Mouse (Mus musculus): ENCODE measurements around the gene Bves.
"Not testable (repeated sequence)": the region's sequence is repeated elsewhere in the genome, so short reads cannot be mapped to it uniquely, and the experiment has no call there.

Gene Bves

DNA sequence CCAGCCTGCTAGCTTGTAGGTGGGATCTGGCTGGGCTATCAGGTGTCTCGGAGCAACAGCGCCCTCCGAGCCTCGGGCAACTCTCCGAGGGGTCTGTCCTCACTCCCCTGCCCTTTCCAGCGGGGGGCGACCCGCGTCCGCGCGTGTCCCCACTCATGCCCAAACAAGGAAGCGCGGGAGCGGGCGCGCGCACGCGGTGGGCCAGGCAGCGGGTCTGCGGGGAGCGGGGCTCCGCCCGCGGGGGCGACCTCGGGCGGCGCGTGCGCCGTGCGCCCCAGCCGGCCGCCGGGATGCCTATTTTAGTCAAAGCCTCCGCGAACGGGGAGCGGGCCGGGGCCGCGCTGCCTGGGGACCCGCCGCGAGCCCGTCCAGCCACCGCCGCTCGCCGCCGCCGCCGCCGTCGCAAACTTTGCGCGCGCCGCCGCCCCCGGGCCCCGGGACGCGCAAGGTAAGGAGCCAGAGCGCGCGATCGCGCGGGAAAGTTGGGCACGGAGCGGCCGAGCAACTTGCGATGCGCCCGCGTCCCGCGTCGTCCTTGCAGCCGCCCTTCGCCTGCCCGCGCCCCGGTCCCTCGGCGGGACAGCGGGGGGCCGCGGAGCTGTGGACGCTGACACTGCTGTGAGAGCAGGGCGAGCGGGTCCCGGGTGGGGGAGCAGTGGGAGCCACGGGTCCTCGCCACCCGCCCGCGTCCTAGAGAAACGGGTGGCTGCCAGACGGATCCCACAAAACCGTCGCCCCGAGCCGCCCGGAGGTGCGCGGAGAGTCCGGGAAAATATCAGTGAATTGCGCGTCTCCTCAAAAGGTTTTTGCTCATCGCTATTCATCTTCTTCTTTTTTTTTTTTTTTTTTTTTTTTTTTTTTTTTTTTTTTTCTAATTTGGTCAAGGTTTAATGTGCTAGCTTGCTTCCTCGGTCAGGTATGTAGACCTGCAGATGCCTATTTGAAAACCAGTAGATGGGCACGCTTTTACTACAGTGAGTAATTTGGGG is at the start of gene Bves:
Gene Bves (plus strand): TSS at position 339 of the 989 bp plus-strand sequence.
- peak; percentile 45 for DNase-seq (ENCODE audit: low spot score)

DNA sequence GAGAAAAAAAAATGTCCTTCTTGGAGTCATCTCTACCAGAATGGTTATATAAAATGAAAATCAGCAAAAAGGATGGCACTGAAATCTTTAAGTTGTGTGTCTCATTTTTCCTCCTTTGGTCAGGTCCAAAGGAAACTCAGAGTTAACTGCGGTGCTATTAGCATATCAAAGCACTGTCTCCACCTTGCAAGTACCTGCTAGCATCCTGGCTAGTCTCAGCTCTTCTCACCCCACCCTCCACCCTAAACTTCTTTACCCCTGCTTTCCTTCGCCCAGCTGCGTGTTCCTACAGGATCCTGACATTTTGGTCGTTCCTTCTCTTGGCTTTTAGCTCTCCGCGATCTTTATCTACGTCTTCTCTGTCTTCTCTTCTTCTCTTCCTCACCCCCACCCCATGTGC is 47.2 kb upstream of the Bves start:
- no peak for DNase-seq (ENCODE audit: low spot score)

DNA sequence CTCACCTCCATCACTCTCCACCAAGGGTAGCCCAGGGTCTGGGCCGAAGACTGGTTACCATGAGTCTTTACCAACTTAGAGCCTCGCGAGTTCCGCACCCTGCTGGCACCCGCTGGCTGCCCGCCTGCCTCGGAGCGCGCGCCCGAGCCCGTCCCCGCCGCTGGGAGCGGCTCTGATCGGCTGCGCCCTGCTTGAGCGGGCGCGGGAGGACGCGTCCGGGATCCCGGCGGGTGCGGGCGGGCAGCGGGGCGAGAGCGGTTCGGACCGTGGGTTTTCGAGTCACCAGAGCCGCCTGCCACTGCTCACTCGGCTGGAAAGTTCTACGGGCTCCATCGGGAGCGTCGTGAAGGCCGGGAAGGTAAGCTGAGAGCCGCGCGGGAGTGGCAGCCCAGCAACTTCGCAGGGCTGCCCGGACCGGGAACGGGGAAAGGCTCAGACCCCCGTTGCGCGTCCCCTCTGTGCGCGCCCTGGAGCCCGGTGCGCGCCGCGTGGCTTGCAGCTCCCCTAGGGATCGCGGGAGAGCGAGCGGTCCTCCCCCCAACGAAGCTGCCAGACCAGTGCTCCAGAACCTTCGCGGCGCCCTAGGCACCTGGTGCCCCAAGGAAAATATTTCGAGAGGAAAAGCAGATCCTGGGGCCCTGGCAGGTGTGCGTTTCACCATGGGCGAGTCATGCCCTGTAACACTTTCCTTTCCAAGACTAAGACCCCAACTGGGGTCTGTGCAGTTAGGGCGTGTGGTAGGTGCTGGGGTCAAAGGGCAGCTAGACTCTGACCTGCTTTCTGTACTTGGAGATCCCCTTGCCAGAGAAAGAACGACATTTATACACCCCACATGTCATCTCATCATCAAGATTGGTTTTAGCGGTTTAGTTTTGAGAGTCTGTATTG is 46.1 kb upstream of the Bves start:
- peak; percentile 12 for DNase-seq (ENCODE audit: low spot score)

DNA sequence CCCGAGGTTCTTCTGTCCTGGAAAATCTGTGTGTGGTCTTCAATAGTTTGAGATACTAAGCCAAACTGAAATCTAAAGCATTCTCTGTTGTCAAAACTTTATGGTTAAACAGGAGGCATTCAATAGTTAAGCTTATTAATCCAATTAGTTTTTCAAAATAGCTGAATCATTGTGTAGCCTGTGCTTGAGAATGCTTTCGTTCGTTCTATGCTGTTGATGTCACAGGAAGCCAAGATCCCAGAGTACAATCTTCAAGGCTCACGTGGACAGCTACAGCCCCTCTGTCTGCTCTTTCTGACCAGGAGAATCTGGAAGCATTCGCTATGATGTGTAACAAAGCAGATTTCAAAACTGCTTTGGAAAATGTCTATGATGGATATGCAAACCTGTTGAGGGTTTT is 45.0 kb upstream of the Bves start:
- DNase-seq (ENCODE audit: low spot score) = no peak

DNA sequence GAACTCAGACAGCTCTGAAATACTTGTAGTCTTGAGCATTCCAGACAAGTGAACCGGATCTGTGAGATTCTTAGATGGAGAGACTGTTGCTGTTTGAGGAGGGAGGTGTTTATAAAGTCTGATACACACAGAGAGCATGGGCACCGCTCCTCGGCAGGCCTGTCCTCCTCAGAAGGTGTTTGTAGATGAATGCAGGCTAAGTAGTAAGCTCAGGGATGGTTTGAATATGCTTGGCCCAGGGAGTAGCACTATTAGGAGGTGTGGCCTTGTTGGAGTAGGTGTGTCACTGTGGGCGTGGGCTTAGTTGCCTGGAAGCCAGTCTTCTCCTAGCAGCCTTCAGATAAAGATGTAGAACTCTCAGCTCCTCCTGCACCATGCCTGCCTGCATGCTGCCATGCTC is 43.4 kb upstream of the Bves start:
- not testable (repeated sequence) for DNase-seq (ENCODE audit: low spot score)

GRCm38 (mm10) chr10:45295093-45295492 is 40.5 kb upstream of the Bves start:
- DNase-seq (ENCODE audit: low spot score) = no peak

GRCm38 (mm10) chr10:45298503-45298902 is 37.1 kb upstream of the Bves start:
- DNase-seq (ENCODE audit: low spot score) = no peak

GRCm38 (mm10) chr10:45299509-45299908 is 36.1 kb upstream of the Bves start:
- DNase-seq (ENCODE audit: low spot score) = no peak

- DNase-seq (ENCODE audit: low spot score) = no peak
Measured at GRCm38 (mm10) chr10:45303315-45304036, 32.1 kb upstream of the Bves start.

DNA sequence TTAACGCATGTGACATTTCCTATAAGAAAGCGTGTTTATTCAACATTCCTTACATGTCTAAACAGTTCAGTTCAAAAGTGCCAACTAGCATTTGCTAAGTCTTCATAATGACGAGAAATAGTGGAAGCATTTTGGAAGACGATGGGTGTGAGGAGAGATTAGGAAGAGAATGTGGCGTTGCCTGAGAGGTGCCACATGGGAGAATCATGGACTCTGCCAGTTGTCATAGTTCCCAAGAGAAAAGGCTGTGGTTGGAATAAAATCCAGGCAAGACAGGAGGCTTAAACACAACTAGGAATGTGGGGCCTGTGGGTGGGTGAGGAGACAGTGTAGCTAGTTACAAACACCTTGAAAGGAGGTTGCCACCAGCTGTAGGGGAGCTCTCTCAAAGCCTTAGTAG is 30.4 kb upstream of the Bves start:
- DNase-seq (ENCODE audit: low spot score) = no peak

DNA sequence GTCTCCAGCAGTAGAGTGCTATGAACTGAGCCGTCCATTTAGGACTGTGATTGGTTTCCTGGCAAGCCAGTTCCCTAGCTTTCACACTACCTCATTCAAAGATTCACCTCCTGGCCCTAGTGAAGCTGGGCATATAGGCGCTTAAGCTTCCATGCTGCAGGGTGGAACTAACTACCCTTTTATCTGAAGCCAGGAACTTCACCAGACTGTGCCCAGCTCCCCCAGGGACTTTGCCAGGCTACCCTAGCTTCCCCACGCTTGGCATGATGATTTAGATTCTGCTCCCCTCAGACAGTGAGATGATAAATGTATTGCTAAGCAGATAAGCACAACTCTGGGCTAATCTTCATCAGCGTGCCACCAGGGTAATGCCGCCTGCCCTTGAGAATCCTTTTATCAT is 24.4 kb upstream of the Bves start:
- no peak for DNase-seq (ENCODE audit: low spot score)

DNA sequence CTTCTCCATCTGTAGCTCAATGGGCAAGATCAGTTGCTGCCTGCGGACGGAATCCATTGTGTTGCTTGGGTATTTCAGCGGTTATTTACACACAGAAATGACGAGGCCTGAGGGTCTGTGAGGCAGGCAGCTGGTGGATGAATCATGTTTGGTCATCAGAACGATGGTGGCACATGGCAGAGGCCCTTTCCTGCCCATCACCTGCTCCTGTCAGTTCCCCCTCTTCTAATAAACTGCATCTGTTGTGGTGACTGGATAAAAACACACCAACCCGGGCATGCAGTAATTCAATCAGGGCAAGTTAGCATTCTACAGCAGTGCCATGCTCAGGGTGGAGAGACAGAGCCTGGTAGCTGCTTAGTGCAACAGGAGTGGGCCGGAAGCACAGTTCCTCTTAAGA is 23.9 kb upstream of the Bves start:
- DNase-seq (ENCODE audit: low spot score) = no peak

DNA sequence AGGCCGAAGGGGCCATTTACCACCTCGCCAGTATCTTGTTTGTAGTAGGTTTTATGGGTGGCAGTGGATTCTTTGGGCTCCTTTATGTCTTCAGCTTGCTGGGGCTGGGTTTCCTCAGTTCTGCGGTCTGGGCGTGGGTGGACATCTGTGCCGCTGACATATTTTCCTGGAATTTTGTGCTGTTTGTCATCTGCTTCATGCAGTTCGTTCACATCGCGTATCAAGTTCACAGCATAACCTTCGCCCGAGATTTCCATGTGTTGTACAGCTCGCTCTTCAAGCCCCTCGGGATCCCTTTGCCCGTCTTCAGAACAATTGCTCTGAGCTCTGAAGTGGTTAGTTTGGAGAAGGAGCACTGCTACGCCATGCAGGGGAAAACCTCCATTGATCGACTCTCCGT is 20.7 kb upstream of the Bves start:
- no peak for DNase-seq (ENCODE audit: low spot score)

DNA sequence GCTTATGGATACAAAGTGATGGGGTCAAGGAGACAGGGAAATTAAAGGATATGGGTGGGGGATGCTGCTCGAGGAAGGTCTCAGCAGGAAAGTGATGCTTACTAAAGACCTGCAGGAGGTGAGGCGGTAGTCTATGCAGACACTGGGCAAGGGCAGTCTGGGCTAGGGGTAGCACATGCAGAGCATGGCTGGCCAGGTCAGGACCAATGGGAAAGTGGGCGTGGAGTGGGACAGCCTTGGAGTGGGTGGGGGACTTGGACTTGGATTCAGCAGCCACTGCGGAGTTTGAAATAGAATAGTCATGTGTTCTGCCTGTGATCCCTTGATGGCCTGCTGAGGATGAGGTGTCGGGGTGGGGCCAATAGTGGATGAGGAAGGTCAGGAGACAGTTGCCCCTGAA is 16.6 kb upstream of the Bves start:
- no peak for DNase-seq (ENCODE audit: low spot score)

DNA sequence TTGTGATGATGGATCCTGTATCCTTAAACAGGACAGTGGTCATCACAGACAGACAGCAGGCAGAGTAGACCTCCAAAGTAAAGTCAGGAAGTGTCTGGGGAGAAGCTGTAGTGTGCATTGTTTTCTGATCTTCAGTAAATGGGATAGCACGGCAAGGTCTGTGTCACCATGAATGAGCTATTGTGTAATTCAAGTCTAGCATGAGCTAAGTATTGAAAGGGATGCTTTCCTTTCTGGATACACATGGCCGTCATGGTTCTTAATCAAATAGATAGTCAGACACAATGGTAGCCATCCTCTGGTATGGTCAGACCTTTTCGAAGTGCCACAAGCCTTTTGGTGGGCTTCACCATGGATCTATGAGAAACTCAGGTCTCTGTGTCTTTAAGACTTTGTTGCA is 15.3 kb upstream of the Bves start:
- DNase-seq (ENCODE audit: low spot score) = no peak

- no peak for DNase-seq (ENCODE audit: low spot score)
Measured at GRCm38 (mm10) chr10:45324159-45324558, 11.4 kb upstream of the Bves start.

DNA sequence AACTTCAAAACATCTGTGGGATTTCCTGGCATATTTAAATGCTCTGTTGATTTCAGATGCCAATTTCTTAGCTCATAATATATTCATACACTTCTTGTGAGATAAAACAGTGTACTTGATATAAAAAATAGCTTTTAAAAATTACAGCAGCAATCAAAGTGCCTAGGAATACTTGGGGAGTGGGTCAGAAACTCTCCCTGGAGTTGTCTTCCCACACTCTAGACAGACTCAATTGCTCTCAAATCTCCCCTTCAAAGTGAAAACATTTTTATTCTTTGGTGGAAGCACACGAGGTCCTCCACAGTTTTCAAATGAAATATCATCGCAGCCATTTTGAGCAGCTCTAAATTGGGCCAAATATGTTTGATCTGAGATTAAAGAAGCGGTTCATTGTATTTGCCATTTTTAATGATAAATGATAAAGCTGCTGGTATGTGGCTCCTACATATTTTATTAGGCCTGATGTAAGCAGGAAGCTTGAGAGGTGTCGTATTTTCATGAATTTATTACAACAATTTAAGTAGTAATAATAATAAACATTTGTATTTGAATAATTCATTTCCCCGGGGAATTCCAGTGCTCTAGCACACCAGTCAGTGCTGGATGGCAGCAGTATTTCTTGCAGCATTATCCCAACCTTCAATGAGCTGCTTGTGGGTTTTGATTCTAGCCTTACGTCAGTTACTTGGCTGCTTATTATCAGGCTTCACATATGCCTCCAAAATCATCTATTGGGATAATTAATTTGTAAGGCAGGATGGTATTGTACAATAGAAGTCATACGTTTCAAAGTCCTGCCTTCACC is 7.2 kb upstream of the Bves start:
- DNase-seq (ENCODE audit: low spot score) = no peak

- DNase-seq (ENCODE audit: low spot score) = no peak
Measured at GRCm38 (mm10) chr10:45334925-45335324, 647 bp upstream of the Bves start.

GRCm38 (mm10) chr10:45339106-45339505 is 3.5 kb downstream of the Bves start:
- DNase-seq (ENCODE audit: low spot score) = no peak

DNA sequence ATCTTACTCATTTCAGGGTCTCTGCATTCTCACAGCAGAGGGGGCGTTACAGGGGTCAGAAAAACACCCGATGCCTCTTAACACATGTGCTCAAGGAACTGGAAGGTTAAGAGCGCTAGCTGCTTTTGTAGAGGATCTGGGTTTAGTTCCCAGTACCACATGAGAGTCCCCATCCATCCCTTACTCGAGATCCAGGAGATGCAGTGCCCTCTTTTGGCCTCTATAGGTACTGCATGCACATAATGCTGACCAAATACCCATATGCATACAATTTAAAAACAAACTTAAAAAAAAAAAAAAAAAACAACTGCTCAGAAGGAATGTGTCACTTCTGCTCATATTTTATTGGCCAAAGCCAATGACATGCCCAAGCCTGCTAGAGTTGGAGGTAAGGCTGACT is 8.8 kb downstream of the Bves start:
- DNase-seq (ENCODE audit: low spot score) = no peak

DNA sequence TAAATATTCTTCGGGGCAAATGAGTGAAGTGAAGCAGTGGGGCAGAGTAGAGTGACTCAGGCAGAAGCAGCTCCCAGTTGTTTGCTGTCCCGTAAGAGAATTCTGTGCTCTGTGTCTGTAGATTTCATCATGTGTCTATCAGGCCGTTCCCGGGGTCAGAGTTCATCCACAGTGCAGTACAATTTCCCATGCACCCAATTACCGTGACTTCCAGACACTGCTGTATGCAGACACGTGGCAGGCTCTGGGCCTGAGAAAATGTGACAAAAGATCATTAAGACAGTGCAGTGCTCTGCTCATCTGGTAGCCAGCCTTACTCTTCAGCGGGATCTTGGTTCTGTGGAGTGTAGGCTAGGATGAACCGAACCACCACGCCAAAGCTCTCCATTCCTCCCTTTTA is 9.6 kb downstream of the Bves start:
- DNase-seq (ENCODE audit: low spot score) = peak; percentile 24

All from yolk sac, embryonic 10.5 days (tissue).